Mouse (Mus musculus) common myeloid progenitor, adult 5-6 weeks (primary cell): ENCODE measurements around the gene Arid1b. TPM values are rescaled to one million over a fixed set of nuclear protein-coding genes. Genes with fewer than 3 reads are reported as not detected.

Experiments used
- ATAC-seq: replicated peaks from 2 replicates; pipeline ENCODE4 v1.8.0; 2016; ENCODE audit warnings: low read depth, mild to moderate bottlenecking, moderate TSS enrichment, inconsistent platforms; ENCODE audit not compliant: poor library complexity, severe bottlenecking
- total RNA-seq: library from RNA; stranded (forward); fragments of 200-1000, 187-1606 nt; gene quantifications from 2 replicates; pipeline ENCODE4 v1.2.3, GENCODE M21; 2017

Gene Arid1b
- total RNA-seq, 1 experiment from 2014 or later, result 48.6 TPM

GRCm38 (mm10) chr17:5254717-5255617, 260.8 kb downstream of the Arid1b start:
- ATAC-seq, result no peak

GRCm38 (mm10) chr17:5255618-5255933, 261.4 kb downstream of the Arid1b start:
- peak; percentile 71 for ATAC-seq

GRCm38 (mm10) chr17:5258978-5259377, 264.8 kb downstream of the Arid1b start:
- no peak for ATAC-seq

- ATAC-seq, result no peak
Measured at GRCm38 (mm10) chr17:5261131-5261651, 267.1 kb downstream of the Arid1b start.

- no peak for ATAC-seq
Measured at GRCm38 (mm10) chr17:5261874-5262605, 267.9 kb downstream of the Arid1b start.

- ATAC-seq, result no peak
Measured at GRCm38 (mm10) chr17:5262788-5263187, 268.7 kb downstream of the Arid1b start.

GRCm38 (mm10) chr17:5264783-5265182, 270.7 kb downstream of the Arid1b start:
- ATAC-seq, result 0 out of 2 replicates have a peak, but pooled peaks have one; percentile 14

GRCm38 (mm10) chr17:5265615-5266014, 271.5 kb downstream of the Arid1b start:
- ATAC-seq, result no peak

- ATAC-seq, result no peak
Measured at GRCm38 (mm10) chr17:5267747-5268146, 273.6 kb downstream of the Arid1b start.

GRCm38 (mm10) chr17:5269302-5269701, 275.2 kb downstream of the Arid1b start:
- ATAC-seq, result no peak

GRCm38 (mm10) chr17:5269774-5270173, 275.6 kb downstream of the Arid1b start:
- no peak for ATAC-seq

GRCm38 (mm10) chr17:5270823-5271222, 276.7 kb downstream of the Arid1b start:
- ATAC-seq, result no peak

- no peak for ATAC-seq
Measured at GRCm38 (mm10) chr17:5273118-5273517, 279.0 kb downstream of the Arid1b start.

GRCm38 (mm10) chr17:5273685-5274084, 279.6 kb downstream of the Arid1b start:
- no peak for ATAC-seq

- ATAC-seq, result no peak
Measured at GRCm38 (mm10) chr17:5274429-5274828, 280.3 kb downstream of the Arid1b start.

- 0 out of 2 replicates have a peak, but pooled peaks have one; percentile 15 for ATAC-seq
Measured at GRCm38 (mm10) chr17:5275749-5276148, 281.6 kb downstream of the Arid1b start.

- no peak for ATAC-seq
Measured at GRCm38 (mm10) chr17:5277137-5277871, 283.2 kb downstream of the Arid1b start.

GRCm38 (mm10) chr17:5280499-5281053, 286.4 kb downstream of the Arid1b start:
- no peak for ATAC-seq

GRCm38 (mm10) chr17:5284783-5285182, 290.7 kb downstream of the Arid1b start:
- ATAC-seq, result no peak

- ATAC-seq, result peak; percentile 56
Measured at GRCm38 (mm10) chr17:5285877-5286440, 291.8 kb downstream of the Arid1b start.
